Mouse (Mus musculus): ENCODE measurements around the gene Kcnq4. TPM values are rescaled to one million over a fixed set of nuclear protein-coding genes. Genes with fewer than 3 reads are reported as not detected.

Kcnq4 gene
- polyA plus RNA-seq, 1 experiment from 2014 or later = 0.85 TPM

DNA sequence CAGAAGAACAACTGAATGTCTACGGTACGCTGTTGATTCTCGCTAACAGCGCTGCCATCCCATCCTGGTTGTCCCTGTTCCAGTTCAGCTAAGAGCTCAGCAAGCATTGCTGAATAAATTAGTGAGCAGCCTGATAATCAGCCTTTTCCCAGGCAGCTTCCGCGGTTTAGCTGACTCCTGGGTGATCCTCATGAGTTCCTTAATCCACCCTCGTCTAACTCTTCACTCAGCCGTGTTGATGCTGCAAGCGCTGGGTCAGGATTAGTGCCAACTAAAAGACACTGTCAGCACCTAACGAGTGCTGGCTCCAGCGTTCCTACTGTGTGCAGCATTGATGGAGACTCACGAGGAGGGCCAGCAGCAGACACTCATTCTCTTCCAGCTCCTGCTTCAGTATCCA, 77.4 kb downstream of the Kcnq4 start:
- Histone ChIP-seq H3K36me3 (ENCODE audit: control insufficient read depth, insufficient read depth) (no peaks in the 10 kb centered on the region), H3K4me2 (ENCODE audit: low read depth, low read length) (no peak overlapping the region), H3K9me3 (replicated peaks; ENCODE audit: control insufficient read depth, low read length) (no peaks in the 10 kb centered on the region), H3K27me3 (ENCODE audit: control insufficient read depth, insufficient read depth, low read length) (no peaks in the 10 kb centered on the region), H3K9ac (ENCODE audit: low read length) (no peak overlapping the region), H3K4me3 (ENCODE audit: low read length) (no peak overlapping the region), H3K4me1 (ENCODE audit: control insufficient read depth, insufficient read depth, low read length) (peaks cover 12% of the 10 kb centered on the region), H3K27ac (ENCODE audit: low read length) (no peak overlapping the region)
- 53% methylated on average over 12 of the region's 12 CpGs for WGBS
- no peak for ATAC-seq (replicated peaks; ENCODE audit: extremely low read depth, insufficient read depth, low FRiP score)

DNA sequence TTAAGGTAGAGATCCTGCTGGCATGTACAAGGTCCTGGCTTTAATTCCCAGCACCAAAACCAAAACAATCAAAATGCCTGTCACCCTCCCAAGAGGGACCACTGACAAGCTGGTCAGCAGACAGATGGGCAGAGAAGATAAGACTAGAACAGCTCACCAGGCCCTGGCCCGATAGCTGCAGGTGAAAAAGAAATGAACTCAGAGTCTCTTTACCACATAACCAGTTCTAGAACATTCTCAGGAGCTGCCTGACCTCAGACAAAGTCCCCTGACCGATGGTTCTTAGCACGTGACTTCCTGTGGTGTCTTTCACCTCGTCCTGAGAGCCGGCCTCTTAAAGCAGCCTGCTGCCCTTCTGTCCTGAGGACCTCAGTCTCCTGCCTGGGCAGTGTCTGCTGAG, 78.8 kb downstream of the Kcnq4 start:
- 66% methylated on average over 5 of the region's 5 CpGs for WGBS
- H3K36me3 ChIP-seq (ENCODE audit: control insufficient read depth, insufficient read depth) = no peaks in the 10 kb centered on the region
- ATAC-seq (replicated peaks; ENCODE audit: extremely low read depth, insufficient read depth, low FRiP score) = no peak
- no peak overlapping the region for H3K4me2 ChIP-seq (ENCODE audit: low read depth, low read length)
- no peak overlapping the region for H3K27ac ChIP-seq (ENCODE audit: low read length)
- H3K9ac ChIP-seq (ENCODE audit: low read length) = no peak overlapping the region
- H3K27me3 ChIP-seq (ENCODE audit: control insufficient read depth, insufficient read depth, low read length) = no peaks in the 10 kb centered on the region
- no peak overlapping the region for H3K4me3 ChIP-seq (ENCODE audit: low read length)
- peaks cover 22% of the 10 kb centered on the region for H3K4me1 ChIP-seq (ENCODE audit: control insufficient read depth, insufficient read depth, low read length)
- H3K9me3 ChIP-seq (replicated peaks; ENCODE audit: control insufficient read depth, low read length) = no peaks in the 10 kb centered on the region

DNA sequence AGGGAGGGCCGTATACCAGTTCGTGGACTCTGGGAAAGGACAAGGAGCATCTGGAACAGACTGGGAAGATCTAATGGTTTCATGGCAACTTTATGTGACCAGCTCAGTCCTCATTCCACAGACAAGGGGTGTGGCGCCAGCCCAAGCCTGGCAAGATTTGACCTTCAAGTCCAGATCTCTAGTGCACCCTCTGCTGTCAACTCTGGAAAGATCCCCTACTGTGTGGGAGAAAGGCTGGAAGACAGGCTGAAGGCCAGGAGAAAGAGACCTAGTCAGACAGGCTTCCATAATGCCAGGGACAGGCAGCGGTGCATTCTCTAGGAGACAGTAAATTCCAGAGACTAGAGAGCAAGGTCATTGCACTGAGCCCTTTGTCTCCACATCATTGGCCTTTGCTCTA, 79.9 kb downstream of the Kcnq4 start:
- 79% methylated on average over 4 of the region's 4 CpGs for WGBS
- peak overlapping the region; percentile 64 for H3K4me3 ChIP-seq (ENCODE audit: low read length)

DNA sequence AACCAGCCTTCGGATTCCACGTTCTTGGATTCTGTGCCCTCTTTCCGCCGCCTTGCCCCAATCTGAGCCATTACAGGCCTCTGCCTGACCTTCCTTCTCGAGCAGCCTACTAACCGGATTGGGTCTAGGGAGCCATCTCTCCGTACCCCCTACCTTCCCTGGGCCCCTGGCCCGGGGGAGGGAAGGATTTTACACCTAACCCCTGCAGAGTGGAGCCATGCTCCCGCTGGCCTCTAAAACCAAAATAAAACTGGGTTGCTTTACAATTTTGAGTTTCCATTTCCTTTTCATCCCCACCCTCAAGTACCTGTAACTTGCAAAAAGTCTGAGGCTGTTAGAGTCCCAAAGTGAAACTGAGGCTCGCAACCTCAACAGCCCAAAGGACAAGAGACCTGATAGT, 80.9 kb downstream of the Kcnq4 start:
- H3K9me3 ChIP-seq (replicated peaks; ENCODE audit: control insufficient read depth, low read length) = no peaks in the 10 kb centered on the region
- peak overlapping the region; percentile 83 for H3K9ac ChIP-seq (ENCODE audit: low read length)
- H3K36me3 ChIP-seq (ENCODE audit: control insufficient read depth, insufficient read depth) = no peaks in the 10 kb centered on the region
- no peak for ATAC-seq (replicated peaks; ENCODE audit: extremely low read depth, insufficient read depth, low FRiP score)
- 17% methylated on average over 10 of the region's 10 CpGs for WGBS
- H3K4me2 ChIP-seq (ENCODE audit: low read depth, low read length) = peak overlapping the region; percentile 79
- peaks cover 22% of the 10 kb centered on the region for H3K4me1 ChIP-seq (ENCODE audit: control insufficient read depth, insufficient read depth, low read length)
- H3K27me3 ChIP-seq (ENCODE audit: control insufficient read depth, insufficient read depth, low read length) = no peaks in the 10 kb centered on the region
- peak overlapping the region; percentile 64 for H3K4me3 ChIP-seq (ENCODE audit: low read length)
- H3K27ac ChIP-seq (ENCODE audit: low read length) = peak overlapping the region; percentile 92

More for the DNA sequence above, 79.9 kb downstream of the Kcnq4 start:
- Histone ChIP-seq H3K4me1 (ENCODE audit: control insufficient read depth, insufficient read depth, low read length) (peaks cover 22% of the 10 kb centered on the region), H3K9me3 (replicated peaks; ENCODE audit: control insufficient read depth, low read length) (no peaks in the 10 kb centered on the region), H3K4me2 (ENCODE audit: low read depth, low read length) (peak overlapping the region; percentile 79), H3K27me3 (ENCODE audit: control insufficient read depth, insufficient read depth, low read length) (no peaks in the 10 kb centered on the region), H3K36me3 (ENCODE audit: control insufficient read depth, insufficient read depth) (no peaks in the 10 kb centered on the region), H3K9ac (ENCODE audit: low read length) (no peak overlapping the region), H3K27ac (ENCODE audit: low read length) (peak overlapping the region; percentile 55)
- ATAC-seq (replicated peaks; ENCODE audit: extremely low read depth, insufficient read depth, low FRiP score) = no peak

DNA sequence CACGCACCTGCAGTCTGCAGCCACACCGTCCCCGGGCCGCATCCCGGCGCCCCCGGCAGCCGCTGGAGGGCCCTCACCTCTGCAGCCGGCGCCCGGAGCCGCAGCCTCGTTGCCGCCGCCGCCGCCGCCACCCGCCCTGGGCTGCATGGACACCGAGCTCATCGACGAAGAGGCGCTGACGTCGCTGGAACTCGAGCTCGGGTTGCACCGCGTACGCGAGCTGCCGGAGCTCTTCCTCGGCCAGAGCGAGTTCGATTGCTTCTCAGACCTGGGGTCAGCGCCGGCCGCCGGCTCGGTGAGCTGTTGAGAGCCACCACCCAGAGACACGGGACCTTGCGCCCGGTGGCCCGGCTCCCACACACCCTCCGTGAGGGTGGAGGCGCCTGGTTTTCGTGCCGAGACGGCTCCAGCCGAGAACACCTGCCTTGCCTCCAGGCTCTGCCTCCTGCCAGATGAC, 81.3 kb downstream of the Kcnq4 start:
- Histone ChIP-seq H3K9ac (ENCODE audit: low read length) (peak overlapping the region; percentile 83), H3K4me3 (ENCODE audit: low read length) (peak overlapping the region; percentile 64), H3K36me3 (ENCODE audit: control insufficient read depth, insufficient read depth) (no peaks in the 10 kb centered on the region), H3K27ac (ENCODE audit: low read length) (peak overlapping the region; percentile 92), H3K9me3 (replicated peaks; ENCODE audit: control insufficient read depth, low read length) (no peaks in the 10 kb centered on the region), H3K4me2 (ENCODE audit: low read depth, low read length) (peak overlapping the region; percentile 79), H3K27me3 (ENCODE audit: control insufficient read depth, insufficient read depth, low read length) (no peaks in the 10 kb centered on the region), H3K4me1 (ENCODE audit: control insufficient read depth, insufficient read depth, low read length) (peaks cover 22% of the 10 kb centered on the region)
- WGBS = under 1% methylated on average over 48 of the region's 50 CpGs
- ATAC-seq (replicated peaks; ENCODE audit: extremely low read depth, insufficient read depth, low FRiP score) = peak; percentile 61

DNA sequence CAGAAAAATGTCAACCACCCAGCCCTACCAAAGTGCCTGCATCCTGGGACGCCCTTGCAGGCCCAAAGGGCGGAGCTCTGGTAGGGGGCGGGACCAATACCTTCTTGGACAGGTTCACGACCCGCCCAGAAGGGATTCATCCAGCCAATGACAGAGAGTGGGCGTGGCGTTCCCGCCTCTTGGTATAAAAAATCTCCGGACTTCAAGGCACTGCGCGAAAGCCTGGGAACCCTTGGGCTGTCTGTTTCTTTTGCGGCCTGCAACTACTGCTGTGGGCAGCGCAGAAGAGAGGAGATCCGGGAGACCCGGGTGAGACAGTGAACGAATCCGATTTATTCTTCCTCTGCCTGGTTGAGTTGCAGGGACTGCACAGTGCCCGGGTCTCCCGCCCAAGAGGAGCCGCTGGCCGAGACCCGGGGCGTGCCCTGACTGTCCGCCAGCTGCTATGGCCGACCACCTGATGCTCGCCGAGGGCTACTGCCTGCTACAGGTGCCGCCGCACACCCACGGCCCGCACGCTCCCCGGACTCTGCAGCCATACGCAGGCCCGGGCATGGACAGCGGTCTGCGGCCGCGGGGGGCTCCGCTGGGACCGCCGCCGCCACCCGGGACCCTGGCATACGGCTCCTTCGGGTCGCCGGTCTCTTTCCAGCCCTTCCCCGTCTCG, 81.9 kb downstream of the Kcnq4 start, which contains the start of gene Cited4:
Gene Cited4, plus strand, starts transcription at position 215 of the 667 bp plus-strand sequence.
- Histone ChIP-seq H3K27ac (ENCODE audit: low read length) (peak within 1 kb of the TSS; percentile 92), H3K27me3 (ENCODE audit: control insufficient read depth, insufficient read depth, low read length) (no peaks in the 10 kb centered on the region), H3K9me3 (replicated peaks; ENCODE audit: control insufficient read depth, low read length) (no peaks in the 10 kb centered on the region), H3K36me3 (ENCODE audit: control insufficient read depth, insufficient read depth) (no peaks in the 10 kb centered on the region), H3K4me2 (ENCODE audit: low read depth, low read length) (peak within 1 kb of the TSS; percentile 79), H3K4me3 (ENCODE audit: low read length) (peak within 1 kb of the TSS; percentile 64), H3K9ac (ENCODE audit: low read length) (peak within 1 kb of the TSS; percentile 83), H3K4me1 (ENCODE audit: control insufficient read depth, insufficient read depth, low read length) (peaks cover 22% of the 10 kb centered on the region)
- under 1% methylated on average over 50 of the region's 50 CpGs for WGBS
- ATAC-seq (replicated peaks; ENCODE audit: extremely low read depth, insufficient read depth, low FRiP score) = peak; percentile 93

DNA sequence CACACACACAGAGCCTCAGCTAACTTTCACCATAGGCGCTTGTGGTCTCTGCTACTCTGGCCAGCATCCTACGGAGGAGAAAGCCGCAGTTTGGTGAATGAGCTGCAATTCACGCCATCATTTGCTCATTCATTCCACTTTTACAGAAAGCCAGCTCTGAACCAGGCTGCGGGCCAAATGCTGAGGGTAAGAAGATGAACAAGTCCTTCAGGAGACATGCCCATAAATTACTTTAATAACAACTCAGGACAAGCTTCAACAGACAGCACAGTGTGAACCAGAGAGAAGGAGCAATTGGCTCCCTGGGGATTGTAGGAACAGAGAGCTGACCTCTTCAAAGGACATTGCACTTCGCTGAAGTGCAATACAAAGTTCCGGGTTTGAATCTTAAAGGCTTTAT, 82.6 kb downstream of the Kcnq4 start:
- 0 out of 2 replicates have a peak overlapping the region, but pooled peaks have one; percentile 79 for H3K4me2 ChIP-seq (ENCODE audit: low read depth, low read length)
- peak overlapping the region; percentile 92 for H3K27ac ChIP-seq (ENCODE audit: low read length)
- no peak overlapping the region for H3K4me3 ChIP-seq (ENCODE audit: low read length)
- H3K36me3 ChIP-seq (ENCODE audit: control insufficient read depth, insufficient read depth) = no peaks in the 10 kb centered on the region
- WGBS = 67% methylated on average over 7 of the region's 7 CpGs
- H3K4me1 ChIP-seq (ENCODE audit: control insufficient read depth, insufficient read depth, low read length) = peaks cover 22% of the 10 kb centered on the region
- no peak for ATAC-seq (replicated peaks; ENCODE audit: extremely low read depth, insufficient read depth, low FRiP score)
- H3K9ac ChIP-seq (ENCODE audit: low read length) = no peak overlapping the region
- no peaks in the 10 kb centered on the region for H3K9me3 ChIP-seq (replicated peaks; ENCODE audit: control insufficient read depth, low read length)
- no peaks in the 10 kb centered on the region for H3K27me3 ChIP-seq (ENCODE audit: control insufficient read depth, insufficient read depth, low read length)

DNA sequence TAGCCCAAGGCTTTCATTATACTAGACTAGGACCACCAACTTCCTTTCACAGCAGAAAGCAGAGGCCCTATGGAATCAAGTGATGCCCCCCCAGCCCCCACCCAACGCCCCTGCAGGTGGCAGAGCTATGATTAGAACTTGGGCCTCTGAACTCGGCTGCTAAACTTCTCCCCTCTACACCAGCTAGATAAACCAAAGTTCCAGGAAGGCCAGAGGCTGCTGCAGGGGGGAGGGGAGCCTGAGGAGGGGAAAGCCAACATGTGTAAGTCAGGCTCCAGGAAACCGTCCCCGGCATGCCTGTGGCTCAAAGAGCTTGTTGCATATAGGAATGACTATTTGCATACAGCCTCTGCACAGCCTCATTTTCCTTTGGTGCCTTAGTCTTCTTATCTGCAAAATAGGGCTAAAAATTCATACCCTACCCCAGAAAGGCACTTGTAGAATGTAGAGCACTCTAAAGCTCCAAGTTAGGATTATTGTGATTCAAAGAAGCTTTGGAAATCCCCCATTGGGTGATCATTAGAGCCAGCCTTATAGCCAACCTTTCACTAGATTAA, 83.2 kb downstream of the Kcnq4 start:
- no peaks in the 10 kb centered on the region for H3K9me3 ChIP-seq (replicated peaks; ENCODE audit: control insufficient read depth, low read length)
- no peak overlapping the region for H3K4me3 ChIP-seq (ENCODE audit: low read length)
- no peak overlapping the region for H3K9ac ChIP-seq (ENCODE audit: low read length)
- no peak overlapping the region for H3K4me2 ChIP-seq (ENCODE audit: low read depth, low read length)
- peak overlapping the region; percentile 7; the same call in 1 of the 2 replicates for H3K27ac ChIP-seq (ENCODE audit: low read length)
- peaks cover 22% of the 10 kb centered on the region for H3K4me1 ChIP-seq (ENCODE audit: control insufficient read depth, insufficient read depth, low read length)
- no peaks in the 10 kb centered on the region for H3K36me3 ChIP-seq (ENCODE audit: control insufficient read depth, insufficient read depth)
- 13% methylated on average over 4 of the region's 4 CpGs for WGBS
- ATAC-seq (replicated peaks; ENCODE audit: extremely low read depth, insufficient read depth, low FRiP score) = no peak
- no peaks in the 10 kb centered on the region for H3K27me3 ChIP-seq (ENCODE audit: control insufficient read depth, insufficient read depth, low read length)

DNA sequence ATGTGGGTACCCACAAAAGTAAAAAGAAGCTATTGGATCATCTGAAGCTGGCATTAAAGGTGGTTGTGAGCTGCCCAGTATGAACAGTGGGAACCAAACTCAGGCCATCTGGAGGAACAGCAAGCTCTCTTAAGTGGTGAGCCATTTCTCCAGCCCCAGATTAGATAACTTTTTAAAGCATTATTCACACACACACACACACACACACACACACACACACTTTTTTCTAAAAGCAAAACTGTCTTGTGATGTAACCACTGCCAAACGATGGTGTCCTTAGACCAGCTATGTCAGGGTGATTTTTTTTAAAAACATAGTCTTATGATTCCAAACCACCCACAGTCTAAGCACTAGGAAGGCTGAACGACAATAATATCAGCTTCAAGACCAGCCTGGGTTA, 83.8 kb downstream of the Kcnq4 start:
- 42% methylated on average over 2 of the region's 2 CpGs for WGBS
- peak overlapping the region; percentile 7; the same call in 1 of the 2 replicates for H3K27ac ChIP-seq (ENCODE audit: low read length)

More for the DNA sequence above, 83.8 kb downstream of the Kcnq4 start:
- no peaks in the 10 kb centered on the region for H3K36me3 ChIP-seq (ENCODE audit: control insufficient read depth, insufficient read depth)
- no peak overlapping the region for H3K4me2 ChIP-seq (ENCODE audit: low read depth, low read length)
- H3K4me3 ChIP-seq (ENCODE audit: low read length) = no peak overlapping the region
- peaks cover 22% of the 10 kb centered on the region for H3K4me1 ChIP-seq (ENCODE audit: control insufficient read depth, insufficient read depth, low read length)
- no peaks in the 10 kb centered on the region for H3K9me3 ChIP-seq (replicated peaks; ENCODE audit: control insufficient read depth, low read length)
- no peaks in the 10 kb centered on the region for H3K27me3 ChIP-seq (ENCODE audit: control insufficient read depth, insufficient read depth, low read length)
- H3K9ac ChIP-seq (ENCODE audit: low read length) = no peak overlapping the region
- no peak for ATAC-seq (replicated peaks; ENCODE audit: extremely low read depth, insufficient read depth, low FRiP score)
